Mouse (Mus musculus) brain, embryonic 14.5 days (tissue): ENCODE measurements at regions not wholly inside any gene's neighbourhood (a gene's known extent, or its start where the extent isn't known, plus 50 kb on each side); places are given as distances from the start of the nearest gene placed in this dataset.

ENCODE experiments used
- CTCF ChIP-seq: fragments of 200-500 bp; IDR thresholded peaks from 2 replicates; pipeline ENCODE4 v1.5.1; 2012; ENCODE audit warnings: inconsistent platforms, mild to moderate bottlenecking, moderate library complexity, borderline replicate concordance; ENCODE audit not compliant: insufficient read depth, insufficient read length; ENCODE audit errors: extremely low read depth
- POLR2A ChIP-seq: fragments of 200-500 bp; IDR thresholded peaks from 2 replicates; pipeline ENCODE4 v1.6.1; 2012; ENCODE audit warnings: mild to moderate bottlenecking, inconsistent platforms, borderline replicate concordance; ENCODE audit not compliant: poor library complexity, insufficient read depth, insufficient read length, severe bottlenecking; ENCODE audit errors: extremely low read depth

GRCm38 (mm10) chr13:15180898-15181297 lies 282.1 kb upstream of the Gli3 start:
- TF ChIP-seq CTCF (no peak), POLR2A (no peak)
